Mouse (Mus musculus) MEL (cell line): ENCODE results near the gene Tspan17. TPM values are rescaled to one million over a fixed set of nuclear protein-coding genes. Genes with fewer than 3 reads are reported as not detected.

Experiments
- DNase-seq: peaks from one replicate; pipeline ENCODE4 v3.0.0; 2011; ENCODE audit warnings: low read depth, low spot score
- H3K27ac ChIP-seq: 2 replicates; pipeline ENCODE4 v1.5.1; 2012; ENCODE audit warnings: low read depth, mild to moderate bottlenecking, control low read depth, low read length, moderate library complexity; ENCODE audit not compliant: control insufficient read depth
- H3K27me3 ChIP-seq, 2 experiments: fragments of 150-350 bp in 1 of 2; sonication (generic) in 1 of 2; 2 replicates each; pipeline ENCODE4 v1.6.1; 2012; ENCODE audit warnings: low read length in 2 of 2, mild to moderate bottlenecking in 2 of 2, improper control_type of control experiment in 1 of 2, moderate library complexity in 1 of 2; ENCODE audit not compliant: insufficient read depth in 2 of 2, control insufficient read depth in 1 of 2
- H3K36me3 ChIP-seq, 2 experiments: 2 replicates each; pipeline ENCODE4 v1.6.1; 2012 to 2014; ENCODE audit warnings: low read length in 2 of 2, improper control_type of control experiment in 1 of 2, inconsistent platforms in 1 of 2, mild to moderate bottlenecking in 1 of 2; ENCODE audit not compliant: insufficient read depth in 2 of 2, control insufficient read depth in 1 of 2
- H3K4me1 ChIP-seq, 2 experiments: fragments of 150-350 bp in 1 of 2; sonication (generic) in 1 of 2; 2 replicates each; pipeline ENCODE4 v1.6.1; 2012; ENCODE audit warnings: low read length in 2 of 2, improper control_type of control experiment in 1 of 2, mild to moderate bottlenecking in 1 of 2; ENCODE audit not compliant: insufficient read depth in 2 of 2, control insufficient read depth in 1 of 2
- H3K4me3 ChIP-seq, 2 experiments: fragments of 150-350 bp in 1 of 2; sonication (generic) in 1 of 2; 2 replicates each; pipeline ENCODE4 v1.5.1; 2012; ENCODE audit warnings: low read depth in 2 of 2, low read length in 2 of 2, mild to moderate bottlenecking in 2 of 2, moderate library complexity in 2 of 2, control low read depth in 1 of 2, improper control_type of control experiment in 1 of 2; ENCODE audit not compliant: control insufficient read depth in 1 of 2, insufficient read depth in 1 of 2
- H3K79me2 ChIP-seq: 2 replicates; pipeline ENCODE4 v1.6.1; 2012; ENCODE audit warnings: mild to moderate bottlenecking, low read length, moderate library complexity; ENCODE audit not compliant: control insufficient read depth, poor library complexity, insufficient read depth
- H3K9ac ChIP-seq: 2 replicates; pipeline ENCODE4 v1.6.1; 2012; ENCODE audit warnings: low read depth, mild to moderate bottlenecking, control low read depth, low read length, moderate library complexity; ENCODE audit not compliant: control insufficient read depth, poor library complexity, severe bottlenecking
- H3K9me3 ChIP-seq: fragments of 150-350 bp; sonication (generic); replicated peaks from 2 replicates; pipeline ENCODE4 v1.6.1; 2012; ENCODE audit warnings: mild to moderate bottlenecking, low read length, improper control_type of control experiment, moderate library complexity; ENCODE audit not compliant: insufficient read depth
- CHD1 ChIP-seq: IDR thresholded peaks from 2 replicates; pipeline ENCODE4 v1.6.1; 2012; ENCODE audit warnings: low read depth, mild to moderate bottlenecking, inconsistent platforms, low read length, improper control_type of control experiment
- CTCF ChIP-seq, 3 experiments: IDR thresholded peaks in 2 of 3; conservative IDR thresholded peaks in 1 of 3; 2 replicates each; pipeline ENCODE4 v1.5.1; 2011 to 2012; ENCODE audit warnings: low read length in 3 of 3, low read depth in 2 of 3, mild to moderate bottlenecking in 2 of 3, improper control_type of control experiment in 1 of 3, inconsistent platforms in 1 of 3, mixed read lengths in 1 of 3, moderate library complexity in 1 of 3; ENCODE audit not compliant: control insufficient read depth in 1 of 3, insufficient read depth in 1 of 3, poor library complexity in 1 of 3, severe bottlenecking in 1 of 3
- E2F4 ChIP-seq: IDR thresholded peaks from 2 replicates; pipeline ENCODE4 v1.6.1; 2011; ENCODE audit warnings: low read depth, low read length, improper control_type of control experiment, borderline replicate concordance
- ELF1 ChIP-seq: IDR thresholded peaks from 2 replicates; pipeline ENCODE4 v1.6.1; 2014; ENCODE audit warnings: low read depth, mild to moderate bottlenecking, inconsistent platforms, low read length, improper control_type of control experiment, moderate library complexity
- HCFC1 ChIP-seq: IDR thresholded peaks from 2 replicates; pipeline ENCODE4 v1.6.1; 2012; ENCODE audit warnings: low read depth, mild to moderate bottlenecking, inconsistent platforms, low read length, improper control_type of control experiment, moderate library complexity
- JUND ChIP-seq: IDR thresholded peaks from 2 replicates; pipeline ENCODE4 v1.6.1; 2011; ENCODE audit warnings: low read depth, mild to moderate bottlenecking, improper control_type of control experiment, low read length
- KAT2A ChIP-seq: conservative IDR thresholded peaks from 2 replicates; pipeline ENCODE4 v1.6.1; 2012; ENCODE audit warnings: low read depth, low read length, improper control_type of control experiment, inconsistent platforms
- MAFK ChIP-seq: IDR thresholded peaks from 2 replicates; pipeline ENCODE4 v1.6.1; 2011; ENCODE audit warnings: low read depth, mild to moderate bottlenecking, low read length, improper control_type of control experiment, borderline replicate concordance
- MAX ChIP-seq: IDR thresholded peaks from 2 replicates; pipeline ENCODE4 v1.6.1; 2011; ENCODE audit warnings: low read length, improper control_type of control experiment
- MAZ ChIP-seq: IDR thresholded peaks from 2 replicates; pipeline ENCODE4 v1.6.1; 2012; ENCODE audit warnings: low read depth, mild to moderate bottlenecking, inconsistent platforms, low read length, improper control_type of control experiment
- MEF2A ChIP-seq: IDR thresholded peaks from 2 replicates; pipeline ENCODE4 v1.6.1; 2014; ENCODE audit warnings: low read depth, mild to moderate bottlenecking, inconsistent platforms, low read length, improper control_type of control experiment; ENCODE audit not compliant: poor library complexity, insufficient replicate concordance, severe bottlenecking; ENCODE audit errors: extremely low read depth
- MYB ChIP-seq: IDR thresholded peaks from 2 replicates; pipeline ENCODE4 v1.6.1; 2011; ENCODE audit warnings: mild to moderate bottlenecking, low read depth, low read length, improper control_type of control experiment
- NRF1 ChIP-seq: IDR thresholded peaks from 2 replicates; pipeline ENCODE4 v1.6.1; 2014; ENCODE audit warnings: low read depth, mild to moderate bottlenecking, inconsistent platforms, low read length, improper control_type of control experiment, moderate library complexity; ENCODE audit not compliant: poor library complexity, insufficient read depth, severe bottlenecking
- POLR2A ChIP-seq, 2 experiments: IDR thresholded peaks; 2 replicates each; pipeline ENCODE4 v1.6.1; 2011 to 2012; ENCODE audit warnings: low read length in 2 of 2, mild to moderate bottlenecking in 2 of 2, control low read depth in 1 of 2, improper control_type of control experiment in 1 of 2, low read depth in 1 of 2, moderate library complexity in 1 of 2; ENCODE audit not compliant: control insufficient read depth in 1 of 2, insufficient read depth in 1 of 2, poor library complexity in 1 of 2
- POLR2AphosphoS2 ChIP-seq: IDR thresholded peaks from 2 replicates; pipeline ENCODE4 v1.6.1; 2011; ENCODE audit warnings: low read length, improper control_type of control experiment
- POLR2AphosphoS5 ChIP-seq: IDR thresholded peaks from 2 replicates; pipeline ENCODE4 v1.6.1; 2012; ENCODE audit warnings: low read depth, borderline replicate concordance, mild to moderate bottlenecking, inconsistent platforms, low read length, moderate library complexity, mixed read lengths
- SMC3 ChIP-seq: IDR thresholded peaks from 2 replicates; pipeline ENCODE4 v1.6.1; 2011; ENCODE audit warnings: low read depth, low read length, improper control_type of control experiment
- TBP ChIP-seq: IDR thresholded peaks from 2 replicates; pipeline ENCODE4 v1.8.0; 2011; ENCODE audit warnings: low read depth, low read length, improper control_type of control experiment
- TCF12 ChIP-seq: IDR thresholded peaks from 2 replicates; pipeline ENCODE4 v1.6.1; 2014; ENCODE audit warnings: low read depth, mild to moderate bottlenecking, inconsistent platforms, low read length, improper control_type of control experiment, moderate library complexity
- UBTF ChIP-seq: IDR thresholded peaks from 2 replicates; pipeline ENCODE4 v1.6.1; 2012; ENCODE audit warnings: low read depth, mild to moderate bottlenecking, inconsistent platforms, low read length, improper control_type of control experiment, moderate library complexity, borderline replicate concordance; ENCODE audit not compliant: insufficient read depth
- USF1 ChIP-seq: IDR thresholded peaks from 2 replicates; pipeline ENCODE4 v1.6.1; 2014; ENCODE audit warnings: low read depth, mild to moderate bottlenecking, inconsistent platforms, low read length, improper control_type of control experiment, moderate library complexity
- ZC3H11A ChIP-seq: IDR thresholded peaks from 2 replicates; pipeline ENCODE4 v1.6.1; 2012; ENCODE audit warnings: low read depth, mild to moderate bottlenecking, inconsistent platforms, low read length, improper control_type of control experiment
- ZKSCAN1 ChIP-seq: IDR thresholded peaks from 2 replicates; pipeline ENCODE4 v1.6.1; 2012; ENCODE audit warnings: low read depth, mild to moderate bottlenecking, inconsistent platforms, low read length, improper control_type of control experiment, moderate library complexity
- ZNF384 ChIP-seq: IDR thresholded peaks from 2 replicates; pipeline ENCODE4 v1.6.1; 2012; ENCODE audit warnings: low read depth, mild to moderate bottlenecking, inconsistent platforms, low read length, improper control_type of control experiment
- polyA plus RNA-seq, 2 experiments: library from polyadenylated mRNA; stranded (reverse) in 1 of 2; unstranded in 1 of 2; fragments of >175 nt in 1 of 2; fragments of >200 nt in 1 of 2; gene quantifications; 2 replicates each; pipeline versions ENCODE4 v1.2.1 to v1.2.4; 2012; ENCODE audit warnings: low replicate concordance in 2 of 2, low read depth in 1 of 2; ENCODE audit not compliant: insufficient read length in 2 of 2, insufficient read depth in 1 of 2, missing spikeins in 1 of 2
- total RNA-seq: library from RNA; depleted of rRNA; stranded (reverse); fragments of 300-350 nt; gene quantifications from 2 replicates; pipeline ENCODE4 v1.2.3, GENCODE M21; 2012

The Tspan17 gene
- total and polyA plus RNA-seq, 3 experiments = 4.1 to 23.0 TPM; not detected in 1

- Histone ChIP-seq H3K9ac (no peak overlapping the region), H3K27ac (no peak overlapping the region), H3K9me3 (no peaks in the 10 kb centered on the region), H3K27me3 (no peaks in the 10 kb centered on the region), H3K79me2 (no peaks in the 10 kb centered on the region), H3K4me3 (no peak overlapping the region), H3K4me1 (no peaks in the 10 kb centered on the region), H3K36me3 (no peaks in the 10 kb centered on the region)
- no peak for DNase-seq
- TF ChIP-seq USF1 (no peak), E2F4 (no peak), SMC3 (no peak), MAZ (no peak), MYB (no peak), CHD1 (no peak)
Measured at GRCm38 (mm10) chr13:54759496-54759895, 29.7 kb upstream of the Tspan17 start.

- Histone ChIP-seq H3K27ac (no peak overlapping the region), H3K4me1 (no peaks in the 10 kb centered on the region), H3K36me3 (no peaks in the 10 kb centered on the region), H3K4me3 (no peak overlapping the region), H3K79me2 (no peaks in the 10 kb centered on the region), H3K27me3 (no peaks in the 10 kb centered on the region), H3K9me3 (no peaks in the 10 kb centered on the region), H3K9ac (no peak overlapping the region)
- no peak for TF ChIP-seq KAT2A
- no peak for DNase-seq
Measured at GRCm38 (mm10) chr13:54760164-54760795, 28.9 kb upstream of the Tspan17 start.

GRCm38 (mm10) chr13:54760906-54761305 is 28.3 kb upstream of the Tspan17 start:
- no peak for TF ChIP-seq POLR2A (IDR thresholded peaks at IDR 0.05; ENCODE audit: control insufficient read depth in 1 of 2, insufficient read depth in 1 of 2, low read depth in 1 of 2, low read length in 2 of 2, poor library complexity in 1 of 2)
- TF ChIP-seq NRF1 = no peak
- TF ChIP-seq JUND = no peak
- TF ChIP-seq ZNF384 = no peak
- no peak for TF ChIP-seq MEF2A
- TF ChIP-seq ZC3H11A = no peak
- TF ChIP-seq POLR2AphosphoS2 = no peak
- no peak for TF ChIP-seq ELF1
- TF ChIP-seq KAT2A = no peak
- no peak for TF ChIP-seq UBTF
- TF ChIP-seq E2F4 = no peak
- no peak for TF ChIP-seq HCFC1
- TF ChIP-seq ZKSCAN1 = no peak
- no peak for TF ChIP-seq TBP
- TF ChIP-seq MAX = no peak
- no peak for TF ChIP-seq POLR2AphosphoS5
- TF ChIP-seq TCF12 = no peak
- TF ChIP-seq CHD1 = no peak
- no peak for TF ChIP-seq MAFK
- no peak for TF ChIP-seq CTCF (IDR thresholded peaks at IDR 0.05 in 2 of 3, conservative IDR thresholded peaks at IDR 0.05 in 1 of 3; ENCODE audit: control insufficient read depth in 1 of 3, insufficient read depth in 1 of 3, low read depth in 2 of 3, low read length in 3 of 3, poor library complexity in 1 of 3, severe bottlenecking in 1 of 3)
- TF ChIP-seq, all 39 proteins: peak for 0
- H3K4me1 ChIP-seq = no peaks in the 10 kb centered on the region
- H3K79me2 ChIP-seq = no peaks in the 10 kb centered on the region
- H3K27me3 ChIP-seq = no peaks in the 10 kb centered on the region
- H3K36me3 ChIP-seq = no peaks in the 10 kb centered on the region
- no peak overlapping the region for H3K27ac ChIP-seq
- no peak for DNase-seq
- no peaks in the 10 kb centered on the region for H3K9me3 ChIP-seq
- no peak overlapping the region for H3K4me3 ChIP-seq
- no peak overlapping the region for H3K9ac ChIP-seq
